Mouse (Mus musculus): ENCODE results near the gene Foxn3.

Foxn3 gene

GRCm38 (mm10) chr12:99280826-99281225 is 282.6 kb downstream of the Foxn3 start:
- no peak for DNase-seq

GRCm38 (mm10) chr12:99280291-99280690 is 283.1 kb downstream of the Foxn3 start:
- DNase-seq, result no peak

- DNase-seq, result no peak
Measured at GRCm38 (mm10) chr12:99279426-99279825, 284.0 kb downstream of the Foxn3 start.

- DNase-seq, result no peak
Measured at GRCm38 (mm10) chr12:99274589-99274988, 288.8 kb downstream of the Foxn3 start.

- no peak for DNase-seq
Measured at GRCm38 (mm10) chr12:99269396-99269795, 294.0 kb downstream of the Foxn3 start.

GRCm38 (mm10) chr12:99268954-99269353 is 294.4 kb downstream of the Foxn3 start:
- no peak for DNase-seq

GRCm38 (mm10) chr12:99267732-99268131 is 295.6 kb downstream of the Foxn3 start:
- no peak for DNase-seq

GRCm38 (mm10) chr12:99266434-99266833 is 296.9 kb downstream of the Foxn3 start:
- DNase-seq, result no peak

- DNase-seq, result no peak
Measured at GRCm38 (mm10) chr12:99265777-99266176, 297.6 kb downstream of the Foxn3 start.

GRCm38 (mm10) chr12:99264386-99264785 is 299.0 kb downstream of the Foxn3 start:
- no peak for DNase-seq

- DNase-seq, result no peak
Measured at GRCm38 (mm10) chr12:99263592-99264335, 299.6 kb downstream of the Foxn3 start.

GRCm38 (mm10) chr12:99262840-99263239 is 300.5 kb downstream of the Foxn3 start:
- no peak for DNase-seq

- no peak for DNase-seq
Measured at GRCm38 (mm10) chr12:99262066-99262599, 301.2 kb downstream of the Foxn3 start.

GRCm38 (mm10) chr12:99260171-99260570 is 303.2 kb downstream of the Foxn3 start:
- no peak for DNase-seq

GRCm38 (mm10) chr12:99257570-99257969 is 305.8 kb downstream of the Foxn3 start:
- DNase-seq, result no peak

GRCm38 (mm10) chr12:99256997-99257396 is 306.4 kb downstream of the Foxn3 start:
- no peak for DNase-seq

GRCm38 (mm10) chr12:99256463-99256862 is 306.9 kb downstream of the Foxn3 start:
- DNase-seq, result no peak

GRCm38 (mm10) chr12:99254436-99254835 is 308.9 kb downstream of the Foxn3 start:
- no peak for DNase-seq

- no peak for DNase-seq
Measured at GRCm38 (mm10) chr12:99253562-99253961, 309.8 kb downstream of the Foxn3 start.

- DNase-seq, result no peak
Measured at GRCm38 (mm10) chr12:99248606-99249005, 314.8 kb downstream of the Foxn3 start.

GRCm38 (mm10) chr12:99247939-99248338 is 315.4 kb downstream of the Foxn3 start:
- DNase-seq, result no peak

- no peak for DNase-seq
Measured at GRCm38 (mm10) chr12:99246984-99247746, 316.2 kb downstream of the Foxn3 start.

GRCm38 (mm10) chr12:99244673-99245072 is 318.7 kb downstream of the Foxn3 start:
- no peak for DNase-seq

- DNase-seq, result no peak
Measured at GRCm38 (mm10) chr12:99244264-99244663, 319.1 kb downstream of the Foxn3 start.
